Mouse (Mus musculus) stomach, embryonic 16.5 days (tissue): ENCODE data around the gene Phf19. TPM values are rescaled to one million over a fixed set of nuclear protein-coding genes. Genes with fewer than 3 reads are reported as not detected.

Source experiments
- ATAC-seq: fragments of 200-750 bp; cut with Nextera tagmentation; 2 replicates; pipeline ENCODE4 v1.8.0; 2017; ENCODE audit warnings: moderate number of reproducible peaks, moderate TSS enrichment; ENCODE audit not compliant: insufficient read depth, low FRiP score
- H3K27ac ChIP-seq: fragments of 300-500 bp; sonication (generic); 2 replicates; pipeline ENCODE4 v1.5.1; 2014; ENCODE audit warnings: low read length
- H3K27me3 ChIP-seq: fragments of 300-500 bp; sonication (generic); 2 replicates; pipeline ENCODE4 v1.6.1; 2014; ENCODE audit warnings: low read length, control low read depth, mixed read lengths; ENCODE audit not compliant: control insufficient read depth, insufficient read depth
- H3K36me3 ChIP-seq: fragments of 300-500 bp; sonication (generic); 2 replicates; pipeline ENCODE4 v1.6.1; 2014; ENCODE audit warnings: low read length; ENCODE audit not compliant: control insufficient read depth, insufficient read depth
- H3K4me1 ChIP-seq: fragments of 300-500 bp; sonication (generic); 2 replicates; pipeline ENCODE4 v1.6.1; 2014; ENCODE audit warnings: low read length, control low read depth, mixed read lengths; ENCODE audit not compliant: control insufficient read depth, insufficient read depth
- H3K4me2 ChIP-seq: fragments of 300-500 bp; sonication (generic); 2 replicates; pipeline ENCODE4 v1.6.1; 2014; ENCODE audit warnings: low read depth, low read length, mixed read lengths
- H3K4me3 ChIP-seq: fragments of 300-500 bp; sonication (generic); replicated peaks from 2 replicates; pipeline ENCODE4 v1.5.1; 2014; ENCODE audit warnings: mild to moderate bottlenecking, low read length
- H3K9ac ChIP-seq: fragments of 300-500 bp; sonication (generic); 2 replicates; pipeline ENCODE4 v1.6.1; 2014; ENCODE audit warnings: low read length
- H3K9me3 ChIP-seq: fragments of 300-500 bp; sonication (generic); replicated peaks from 2 replicates; pipeline ENCODE4 v1.6.1; 2016; ENCODE audit warnings: low read length, control low read depth; ENCODE audit not compliant: control insufficient read depth
- whole genome bisulfite sequencing: fragments of 180-500 bp; shearing (Covaris S2); extraction: QIAGEN DNeasy Blood & Tissue Kit; methylation state at CpG from one replicate; pipeline ENCODE4 v1.1.7; 2014; 5-methylcytosine and 5-hydroxymethylcytosine counted together
- polyA plus RNA-seq: library from polyadenylated mRNA; unstranded; fragments of >200 nt; fragmentation: Nextera tagmentation; extraction: Ambion mirVana; gene quantifications from 2 replicates; pipeline ENCODE4 v1.2.1, GENCODE M21; 2015

The Phf19 gene
- polyA plus RNA-seq, 1 experiment from 2014 or later, result 7.6 TPM

DNA sequence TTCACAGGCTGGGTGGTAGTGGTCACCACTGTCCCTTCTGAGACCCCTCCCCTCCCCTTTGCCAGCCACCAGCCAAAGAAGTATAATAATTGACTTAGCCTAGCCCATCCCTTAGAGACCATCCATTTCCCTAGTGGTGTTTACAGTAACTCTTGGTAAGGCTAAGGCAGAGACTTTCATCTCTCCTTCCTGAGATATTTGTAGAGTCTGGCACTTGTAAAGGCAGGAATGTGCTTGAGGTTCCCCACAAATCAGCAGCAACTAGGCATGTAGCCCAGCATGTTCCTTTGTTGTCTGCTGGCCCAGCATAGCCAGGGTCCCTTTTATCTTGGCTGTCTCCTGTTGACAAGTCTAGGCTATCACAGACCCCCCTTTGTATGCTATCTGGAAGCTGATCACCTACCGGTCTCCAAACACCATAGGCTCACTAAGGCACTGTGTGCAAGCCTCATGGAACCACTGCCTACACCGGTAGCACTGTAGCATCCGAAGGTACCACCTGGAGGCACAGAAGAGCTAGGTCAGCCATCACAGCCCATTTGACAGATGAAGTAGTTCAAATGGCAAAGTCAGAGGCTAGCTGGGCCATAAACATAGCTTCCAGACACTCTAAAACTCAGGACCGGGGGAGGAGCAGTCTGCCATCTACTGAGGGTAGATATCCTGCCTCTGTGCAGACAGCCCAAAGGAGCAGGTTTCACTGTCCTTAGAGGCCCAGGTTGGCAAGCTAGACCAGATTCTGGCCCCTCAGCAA, 10.0 kb downstream of the Phf19 start:
- Histone ChIP-seq H3K27ac (peak overlapping the region; percentile 48; the same call in 1 of the 2 replicates), H3K27me3 (no peaks in the 10 kb centered on the region), H3K4me3 (no peak overlapping the region), H3K9me3 (no peaks in the 10 kb centered on the region), H3K36me3 (no peaks in the 10 kb centered on the region), H3K4me2 (0 out of 2 replicates have a peak overlapping the region, but pooled peaks have one; percentile 65), H3K9ac (no peak overlapping the region), H3K4me1 (peaks cover 21% of the 10 kb centered on the region; the same call in 1 of the 2 replicates)
- WGBS, result 67% methylated on average over 4 of the region's 4 CpGs
- ATAC-seq, result no peak

DNA sequence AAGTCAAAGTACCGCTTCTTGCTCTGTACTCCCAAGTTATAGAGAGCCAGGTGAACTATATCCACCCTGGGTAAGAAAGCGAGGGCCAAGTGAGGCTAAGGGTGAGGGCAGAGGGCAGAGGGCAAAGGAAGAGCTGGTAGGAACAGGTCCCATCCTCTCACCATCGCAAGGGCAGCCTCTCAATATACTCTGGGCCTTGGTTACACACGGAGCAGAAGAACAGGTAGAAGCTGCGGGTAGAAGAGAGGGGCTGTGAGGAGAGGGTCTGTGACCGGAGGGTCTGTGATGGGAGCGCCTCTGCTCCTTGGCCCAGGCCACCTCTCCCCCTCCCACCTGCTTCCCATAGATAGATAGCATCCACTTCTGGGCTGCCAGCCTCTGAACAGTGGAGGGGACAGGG, 10.6 kb downstream of the Phf19 start:
- ATAC-seq, result no peak
- Histone ChIP-seq H3K36me3 (no peaks in the 10 kb centered on the region), H3K4me3 (no peak overlapping the region), H3K4me1 (peaks cover 21% of the 10 kb centered on the region; the same call in 1 of the 2 replicates), H3K9me3 (no peaks in the 10 kb centered on the region), H3K27ac (no peak overlapping the region), H3K27me3 (no peaks in the 10 kb centered on the region), H3K4me2 (no peak overlapping the region), H3K9ac (no peak overlapping the region)
- 91% methylated on average over 7 of the region's 7 CpGs for WGBS

DNA sequence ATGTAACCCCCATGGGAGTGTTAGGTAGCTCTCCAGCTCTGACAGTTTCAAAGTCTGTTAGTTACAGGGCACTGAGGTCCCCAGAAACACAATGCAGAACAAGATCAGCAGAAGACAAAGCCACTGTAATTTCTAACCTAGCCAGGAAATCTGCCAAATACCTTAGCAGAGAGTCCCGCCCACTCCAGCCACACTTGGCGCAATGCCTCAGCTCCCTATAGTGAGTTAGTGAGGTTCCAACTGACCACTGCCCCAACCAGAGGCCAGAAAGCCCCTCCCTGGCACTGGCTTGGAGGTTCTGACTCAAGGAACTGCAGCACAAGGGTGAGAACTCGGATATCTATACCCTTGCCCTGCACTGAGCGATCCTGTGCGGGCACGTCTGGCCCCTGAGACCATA, 11.1 kb downstream of the Phf19 start:
- ATAC-seq, result no peak
- H3K27ac ChIP-seq, result no peak overlapping the region
- WGBS, result 72% methylated on average over 6 of the region's 6 CpGs
- no peak overlapping the region for H3K9ac ChIP-seq
- H3K9me3 ChIP-seq, result no peaks in the 10 kb centered on the region
- no peaks in the 10 kb centered on the region for H3K27me3 ChIP-seq
- H3K4me1 ChIP-seq, result peaks cover 21% of the 10 kb centered on the region; the same call in 1 of the 2 replicates
- H3K36me3 ChIP-seq, result no peaks in the 10 kb centered on the region
- H3K4me2 ChIP-seq, result no peak overlapping the region
- H3K4me3 ChIP-seq, result no peak overlapping the region

DNA sequence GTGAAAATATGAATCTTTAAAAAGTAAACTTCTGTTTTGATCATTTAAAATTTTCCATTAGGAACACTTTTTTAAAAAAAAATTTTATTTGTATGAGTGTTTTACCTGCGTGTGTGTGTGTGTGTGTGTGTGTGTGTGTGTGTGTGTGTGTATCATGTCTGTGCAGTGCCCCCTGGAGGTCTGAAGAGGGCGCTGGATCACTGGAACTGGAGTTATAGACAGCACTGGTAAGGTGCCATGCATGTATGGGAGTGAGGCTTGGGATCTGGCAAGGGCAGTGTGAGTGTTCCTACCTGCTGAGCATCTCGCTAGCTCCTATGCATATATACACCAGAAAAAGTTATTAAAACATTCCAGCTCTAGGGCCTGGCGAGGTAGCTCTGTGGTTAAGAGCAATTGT, 12.1 kb downstream of the Phf19 start:
- H3K4me3 ChIP-seq, result no peak overlapping the region
- H3K27ac ChIP-seq, result no peak overlapping the region
- H3K36me3 ChIP-seq, result no peaks in the 10 kb centered on the region
- ATAC-seq, result no peak
- WGBS, result 74% methylated on average over 4 of the region's 4 CpGs
- H3K4me1 ChIP-seq, result peaks cover 17% of the 10 kb centered on the region; the same call in 1 of the 2 replicates
- H3K4me2 ChIP-seq, result no peak overlapping the region
- no peaks in the 10 kb centered on the region for H3K9me3 ChIP-seq
- H3K9ac ChIP-seq, result no peak overlapping the region
- no peaks in the 10 kb centered on the region for H3K27me3 ChIP-seq

DNA sequence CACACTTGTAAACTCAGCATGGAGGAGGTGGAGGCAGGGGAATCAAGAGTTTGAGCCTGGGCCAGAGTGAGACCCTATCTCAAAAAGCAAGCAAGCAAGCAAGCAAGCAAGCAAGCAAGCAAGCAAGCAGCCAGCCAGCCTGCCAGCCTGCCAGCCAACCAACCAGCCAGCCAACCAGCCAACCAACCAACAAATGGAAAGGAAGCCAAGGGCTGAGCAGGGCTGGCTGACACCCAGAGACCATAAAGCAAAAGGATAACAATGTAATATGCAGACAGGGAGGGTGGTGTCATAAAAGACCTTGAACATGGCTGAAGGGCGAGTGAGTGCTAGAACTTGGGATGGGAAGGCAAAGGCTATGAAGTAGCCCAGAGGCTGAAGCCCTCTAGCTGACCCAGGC, 13.4 kb downstream of the Phf19 start:
- H3K27me3 ChIP-seq, result no peaks in the 10 kb centered on the region

DNA sequence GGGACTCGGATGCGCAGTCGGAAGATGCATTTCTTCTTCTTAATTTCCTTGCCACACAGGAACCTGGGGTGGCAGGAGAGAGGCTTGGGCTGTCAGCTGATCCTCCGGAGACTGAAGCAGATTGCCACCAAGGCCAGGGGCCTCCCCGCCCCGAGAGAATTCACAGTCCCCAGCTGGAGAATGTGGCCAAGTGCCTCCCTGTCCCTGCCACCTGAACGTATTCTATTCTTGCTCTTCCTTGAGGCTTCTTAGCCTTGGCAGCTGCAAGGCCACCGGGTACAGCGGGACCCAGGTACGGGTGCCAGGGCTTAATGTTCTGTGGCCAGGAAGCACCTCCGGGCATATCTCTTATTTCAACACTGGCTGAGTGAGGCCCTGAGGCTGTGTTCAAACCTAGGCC, 14.1 kb downstream of the Phf19 start:
- H3K36me3 ChIP-seq, result no peaks in the 10 kb centered on the region
- WGBS, result 82% methylated on average over 11 of the region's 11 CpGs
- H3K4me1 ChIP-seq, result peaks cover 12% of the 10 kb centered on the region; the same call in 1 of the 2 replicates
- no peak overlapping the region for H3K4me3 ChIP-seq
- no peak overlapping the region for H3K4me2 ChIP-seq
- H3K27ac ChIP-seq, result no peak overlapping the region
- no peak overlapping the region for H3K9ac ChIP-seq
- H3K27me3 ChIP-seq, result no peaks in the 10 kb centered on the region
- no peak for ATAC-seq
- H3K9me3 ChIP-seq, result no peaks in the 10 kb centered on the region

More for the DNA sequence above, 13.4 kb downstream of the Phf19 start:
- no peak overlapping the region for H3K4me2 ChIP-seq
- no peak for ATAC-seq
- H3K9ac ChIP-seq, result no peak overlapping the region
- no peaks in the 10 kb centered on the region for H3K36me3 ChIP-seq
- no peak overlapping the region for H3K27ac ChIP-seq
- peaks cover 14% of the 10 kb centered on the region; the same call in 1 of the 2 replicates for H3K4me1 ChIP-seq
- no peaks in the 10 kb centered on the region for H3K9me3 ChIP-seq
- H3K4me3 ChIP-seq, result no peak overlapping the region
- 95% methylated on average over 1 of the region's 1 CpGs for WGBS

DNA sequence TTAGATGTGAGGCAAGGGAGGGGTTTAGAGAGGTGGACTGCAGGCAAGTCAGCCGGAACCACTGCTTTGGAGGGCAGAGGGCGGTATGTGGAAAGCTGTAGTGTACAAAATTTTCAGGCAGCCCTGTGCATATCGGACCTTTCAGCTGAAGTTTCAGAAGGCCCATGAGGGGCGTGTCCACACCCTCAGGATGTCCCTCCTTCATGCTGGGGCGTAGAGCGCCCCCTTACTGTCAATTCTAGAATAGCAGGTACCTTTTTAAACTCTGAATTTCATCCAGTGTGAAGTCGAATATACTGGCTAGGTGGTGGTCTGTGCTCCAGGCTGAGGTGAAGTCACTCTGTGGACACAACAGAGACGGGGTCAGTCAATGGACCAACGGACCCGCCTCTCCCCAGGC, 16.0 kb downstream of the Phf19 start:
- no peaks in the 10 kb centered on the region for H3K27me3 ChIP-seq
- H3K4me1 ChIP-seq, result 0 out of 2 replicates have a peak, but pooled peaks cover 3% of the 10 kb centered on the region
- H3K4me2 ChIP-seq, result no peak overlapping the region
- H3K4me3 ChIP-seq, result no peak overlapping the region
- H3K9ac ChIP-seq, result no peak overlapping the region
- no peak overlapping the region for H3K27ac ChIP-seq
- H3K9me3 ChIP-seq, result no peaks in the 10 kb centered on the region
- no peaks in the 10 kb centered on the region for H3K36me3 ChIP-seq
- WGBS, result 17% methylated on average over 10 of the region's 10 CpGs
- ATAC-seq, result 0 out of 2 replicates have a peak, but pooled peaks have one; percentile 25

DNA sequence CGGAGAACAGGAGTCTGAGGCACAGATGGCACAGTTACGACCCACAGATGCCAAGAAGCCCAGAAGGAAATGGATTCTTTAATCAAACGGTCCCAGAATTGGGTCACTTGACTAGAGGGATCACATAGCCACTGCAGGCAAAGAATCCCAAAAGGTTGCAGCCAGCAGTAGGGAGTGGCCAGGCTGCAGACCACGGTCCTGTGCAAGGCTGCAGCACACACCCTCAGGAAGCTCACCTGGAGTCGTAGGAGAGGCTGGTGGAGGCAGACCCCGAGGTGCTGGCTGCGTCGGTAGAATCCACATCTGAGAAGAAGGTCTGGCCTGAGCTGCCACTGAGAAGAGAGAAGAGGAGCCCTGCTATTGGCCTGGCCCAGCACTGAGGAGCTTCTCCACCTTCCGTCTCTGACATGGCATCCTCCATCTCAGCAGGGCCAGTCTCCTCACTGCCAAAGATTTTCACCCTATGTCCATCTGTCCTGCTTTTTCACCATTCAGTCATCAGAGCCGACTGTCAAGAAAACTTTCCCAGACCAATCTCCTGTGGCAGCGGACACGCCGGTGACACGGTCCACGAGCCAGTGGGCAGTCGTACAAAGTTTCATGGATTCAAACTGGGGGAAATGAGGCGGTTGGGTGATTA, 16.9 kb downstream of the Phf19 start:
- no peaks in the 10 kb centered on the region for H3K9me3 ChIP-seq
- no peaks in the 10 kb centered on the region for H3K36me3 ChIP-seq
- no peak overlapping the region for H3K9ac ChIP-seq
- no peak overlapping the region for H3K27ac ChIP-seq
- no peak overlapping the region for H3K4me2 ChIP-seq
- no peaks in the 10 kb centered on the region for H3K27me3 ChIP-seq
- 85% methylated on average over 17 of the region's 17 CpGs for WGBS
- no peaks in the 10 kb centered on the region for H3K4me1 ChIP-seq
- no peak for ATAC-seq
- H3K4me3 ChIP-seq, result no peak overlapping the region

DNA sequence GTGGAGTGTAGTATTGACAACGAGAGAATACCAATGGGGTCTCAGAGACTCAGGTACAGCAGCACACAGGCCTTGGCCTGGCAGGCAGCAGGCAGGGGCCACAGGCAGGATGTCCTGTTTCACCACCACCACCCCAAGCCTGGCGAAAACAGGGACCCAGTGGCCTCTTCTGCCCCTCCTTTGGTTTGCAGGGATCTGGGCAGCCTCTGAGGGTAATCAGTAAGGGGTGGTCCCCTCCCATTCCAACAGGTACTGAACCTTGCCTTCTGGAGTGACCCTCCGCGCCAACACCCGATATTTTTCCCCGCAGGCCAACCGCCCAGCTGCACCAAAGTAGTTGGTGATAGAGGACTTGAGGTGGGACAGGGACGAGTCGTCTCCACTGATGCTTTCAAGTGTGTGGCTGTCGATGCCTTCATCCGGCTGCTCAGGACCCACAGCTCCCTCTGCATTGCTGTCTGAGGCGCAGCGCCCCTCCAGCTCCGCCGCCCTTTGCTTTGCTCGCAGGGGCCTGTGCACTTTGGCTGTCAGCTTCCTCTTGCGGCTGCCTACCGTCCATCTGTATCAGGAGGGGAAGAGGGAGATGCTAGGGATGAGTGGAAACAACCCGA, 18.2 kb downstream of the Phf19 start:
- no peaks in the 10 kb centered on the region for H3K4me1 ChIP-seq
- no peaks in the 10 kb centered on the region for H3K9me3 ChIP-seq
- ATAC-seq, result no peak
- no peak overlapping the region for H3K9ac ChIP-seq
- H3K27me3 ChIP-seq, result no peaks in the 10 kb centered on the region
- H3K27ac ChIP-seq, result no peak overlapping the region
- H3K36me3 ChIP-seq, result no peaks in the 10 kb centered on the region
- H3K4me2 ChIP-seq, result no peak overlapping the region
- 77% methylated on average over 19 of the region's 19 CpGs for WGBS
- H3K4me3 ChIP-seq, result no peak overlapping the region
